ENCODE assay signal across 8 mouse cellular contexts in genomic region chr9:61370889-61371754, GRCm38 (mm10). TPM values are rescaled to one million over a fixed set of nuclear protein-coding genes. Genes with fewer than 3 reads are reported as not detected.
DNase-seq lines count a peak whose midpoint lies in the region; ATAC-seq and TF ChIP-seq lines count a peak whose summit lies in the region.

No protein-coding gene starts in this region.

- H3K4me1 ChIP-seq in hindbrain, postnatal 0 days (ENCODE audit: insufficient read depth, low read length) = peaks cover 28% of the 10 kb centered on the region

- peak overlapping the region; percentile 93 for H3K27ac ChIP-seq in hindbrain, postnatal 0 days

- intact Hi-C loops in left cerebral cortex, postnatal 25 days (cut with DNase I) = loop anchor here (1.0 to 5.0 kb wide), 11 partner anchors 34 to 526 kb away; no protein-coding TSS in a partner anchor

- peak; percentile 30 for ATAC-seq in hindbrain, postnatal 0 days
- ATAC-seq in megakaryocyte progenitor cell, adult 5-6 weeks (replicated peaks; ENCODE audit: poor library complexity) = 0 out of 2 replicates have a peak, but pooled peaks have one; percentile 1

- WGBS in hindbrain, postnatal 0 days = under 1% methylated on average over 66 of the region's 66 CpGs

- peak; percentile 81 to 93 for DNase-seq in adrenal gland, adult (ENCODE audit: inconsistent age in 2 of 2, low spot score in 1 of 2)
- peak; percentile 42 to 71 for DNase-seq in cerebellum, postnatal 4 days (ENCODE audit: low spot score in 2 of 2)
- DNase-seq in gastrocnemius, adult 8-10 months (ENCODE audit: low spot score in 2 of 2) = peak; percentile 41 to 55
- DNase-seq in hindbrain, postnatal 0 days (ENCODE audit: low spot score) = peak; percentile 86
- peak; percentile 73 to 76 for DNase-seq in left cerebral cortex, postnatal 25 days (ENCODE audit: low spot score in 2 of 2)
- peak; percentile 50 to 54 for DNase-seq in right cerebral cortex, postnatal 36 days (ENCODE audit: low spot score in 2 of 2)
- peak; percentile 71 for DNase-seq in yolk sac, embryonic 10.5 days (ENCODE audit: low spot score)

- peak overlapping the region; percentile 50 for H3K9ac ChIP-seq in hindbrain, postnatal 0 days (replicated peaks; ENCODE audit: low read length)

- H3K4me3 ChIP-seq in hindbrain, postnatal 0 days (ENCODE audit: low read length) = peak overlapping the region; percentile 39

- 0 out of 2 replicates have a peak, but pooled peaks cover 5% of the 10 kb centered on the region for H3K27me3 ChIP-seq in hindbrain, postnatal 0 days (ENCODE audit: insufficient read depth, low read length)

- no peaks in the 10 kb centered on the region for H3K9me3 ChIP-seq in hindbrain, postnatal 0 days (ENCODE audit: low read length)

- peak overlapping the region; percentile 75 for H3K4me2 ChIP-seq in hindbrain, postnatal 0 days (ENCODE audit: low read depth, low read length)

- no peaks in the 10 kb centered on the region for H3K36me3 ChIP-seq in hindbrain, postnatal 0 days (ENCODE audit: insufficient read depth, low read length)

- no peak for TF ChIP-seq CTCF in hindbrain, postnatal 0 days (IDR thresholded peaks at IDR 0.05; ENCODE audit: low read depth)

RNA-seq across cellular contexts. Expression of gene Tle3, which starts 1.0 kb away (rescaled TPM):
- 1 to 10 TPM; 3.2 to 6.7 (median 4.3) TPM for total RNA-seq in gastrocnemius, adult 8-10 months (2022)
- total RNA-seq in hindbrain, postnatal 0 days (2014; rRNA removed) = 74.1 and 81.3 TPM in 2 replicates
- polyA plus RNA-seq in hindbrain, postnatal 0 days (2015; fragmentation: Nextera tagmentation; extraction: Ambion mirVana) = 15.5 and 17.7 TPM in 2 replicates
- total RNA-seq in left cerebral cortex, postnatal 25 days (2021) = 10 to 100 TPM; 67.9 to 79.5 TPM
- 65.2 and 66.2 TPM in 2 replicates for total RNA-seq in megakaryocyte progenitor cell, adult 5-6 weeks (2015)
- 48.0 and 50.5 TPM in 2 replicates for total RNA-seq in megakaryocyte progenitor cell, adult 5-6 weeks (2017)

Comparison
In these comparisons a context has a peak if more than half of its experiments do, and no peak if none do; other contexts are left out.
1. Peak in every context shown above with its lines: DNase-seq, ATAC-seq, H3K4me3 ChIP-seq and H3K27ac ChIP-seq.